Mouse (Mus musculus): ENCODE measurements around the gene Lmln.
A peak's percentile ranks its signal among the peaks of the same experiment; 100 is the strongest.
"Not testable (repeated sequence)": the region's sequence is repeated elsewhere in the genome, so short reads cannot be mapped to it uniquely, and the experiment has no call there.

Gene Lmln

DNA sequence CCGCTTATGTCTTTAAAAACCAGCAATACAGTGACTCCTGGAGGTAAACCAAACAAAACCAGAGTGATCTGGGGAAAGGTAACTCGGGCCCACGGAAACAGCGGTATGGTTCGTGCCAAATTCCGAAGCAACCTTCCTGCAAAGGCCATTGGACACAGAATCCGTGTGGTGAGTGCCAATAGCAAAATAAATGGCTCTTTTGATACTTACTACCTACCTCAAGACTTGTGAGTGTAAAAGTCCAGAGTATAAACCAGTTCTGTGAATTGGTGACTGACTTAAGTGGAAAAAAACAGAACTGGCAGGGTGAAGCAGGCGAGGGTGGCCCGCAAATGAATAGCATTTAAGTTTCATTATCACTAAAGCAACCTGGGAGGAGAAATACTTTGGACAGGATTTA is 3.7 kb upstream of the Lmln start:
- DNase-seq: not testable (repeated sequence)

DNA sequence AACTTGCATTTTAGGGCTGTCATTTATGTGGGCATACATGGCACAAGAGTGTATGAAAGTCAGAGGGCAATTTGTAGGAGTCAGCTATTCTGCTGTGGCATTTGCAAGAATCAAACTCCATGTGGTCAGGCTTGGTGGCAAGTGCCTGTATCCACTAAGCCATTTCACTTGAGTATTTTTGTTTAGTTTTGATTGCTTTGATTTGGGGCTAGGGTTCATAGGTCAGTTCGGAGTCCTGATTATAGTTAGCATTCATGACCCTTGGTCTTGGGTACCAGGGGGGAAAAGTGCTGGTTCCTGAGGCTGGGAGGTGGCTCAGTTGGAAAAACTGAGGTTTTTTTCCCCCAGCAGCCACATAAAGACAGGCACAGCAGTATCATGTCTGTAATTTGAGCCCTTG is 2.9 kb upstream of the Lmln start:
- DNase-seq: no peak

DNA sequence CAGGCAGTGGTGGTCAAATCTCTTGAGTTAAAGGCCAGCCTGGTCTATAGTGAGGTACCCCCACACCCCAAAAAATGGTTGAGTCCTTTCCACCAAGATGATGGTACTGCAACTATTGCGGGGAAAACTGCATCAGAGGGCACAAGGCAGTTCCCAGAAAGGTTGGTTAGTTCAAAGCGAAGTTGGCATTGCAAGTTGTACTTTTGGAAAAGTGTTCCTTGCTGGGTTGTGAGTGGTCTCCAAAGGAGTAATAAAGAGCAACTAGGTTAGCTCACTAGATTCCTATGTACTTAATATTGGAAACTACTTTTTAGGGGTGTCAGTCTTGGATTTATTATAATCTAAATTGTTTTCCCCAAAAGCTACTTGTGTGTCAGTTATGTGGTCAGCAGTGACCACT is 1.4 kb upstream of the Lmln start:
- DNase-seq: no peak

DNA sequence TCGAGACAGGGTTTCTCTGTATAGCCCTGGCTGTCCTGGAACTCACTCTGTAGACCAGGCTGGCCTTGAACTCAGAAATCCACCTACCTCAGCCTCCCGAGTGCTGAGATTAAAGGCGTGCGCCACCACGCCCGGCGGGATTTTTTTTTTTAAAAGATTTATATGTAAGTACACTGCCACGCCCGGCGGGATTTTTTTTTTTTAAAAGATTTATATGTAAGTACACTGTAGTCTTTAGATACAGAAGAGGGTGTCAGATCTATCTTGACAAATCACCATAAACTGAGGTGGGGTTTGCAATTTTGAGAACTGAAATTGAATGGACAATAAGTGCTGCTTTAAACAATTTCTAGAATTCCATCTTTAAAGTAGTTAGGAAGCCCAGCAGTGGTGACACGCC is 921 bp upstream of the Lmln start:
- no peak for DNase-seq

DNA sequence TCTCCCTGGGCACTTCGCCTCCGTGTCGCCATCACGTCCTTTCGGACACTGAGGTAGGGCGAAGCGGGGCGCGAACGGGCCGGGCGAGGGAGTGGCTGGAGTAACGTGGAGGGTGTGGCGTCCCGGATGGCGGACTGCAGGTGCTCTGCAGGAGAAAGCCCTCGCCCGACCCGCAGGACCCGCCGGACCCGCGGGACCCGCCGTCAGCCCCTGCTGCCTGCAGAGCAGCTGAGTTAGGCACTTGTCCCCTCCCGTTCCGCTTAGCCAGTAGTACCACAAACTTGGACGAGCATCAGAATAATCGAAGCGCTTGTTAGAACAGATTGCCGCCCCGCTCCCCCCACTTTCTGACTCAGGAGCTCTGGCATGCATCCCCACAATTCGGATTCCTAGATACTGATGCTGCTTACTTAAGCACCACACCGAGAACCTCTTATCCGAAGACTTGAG is 386 bp downstream of the Lmln start:
- peak in 1 of 2 experiments; percentile 70 for DNase-seq

DNA sequence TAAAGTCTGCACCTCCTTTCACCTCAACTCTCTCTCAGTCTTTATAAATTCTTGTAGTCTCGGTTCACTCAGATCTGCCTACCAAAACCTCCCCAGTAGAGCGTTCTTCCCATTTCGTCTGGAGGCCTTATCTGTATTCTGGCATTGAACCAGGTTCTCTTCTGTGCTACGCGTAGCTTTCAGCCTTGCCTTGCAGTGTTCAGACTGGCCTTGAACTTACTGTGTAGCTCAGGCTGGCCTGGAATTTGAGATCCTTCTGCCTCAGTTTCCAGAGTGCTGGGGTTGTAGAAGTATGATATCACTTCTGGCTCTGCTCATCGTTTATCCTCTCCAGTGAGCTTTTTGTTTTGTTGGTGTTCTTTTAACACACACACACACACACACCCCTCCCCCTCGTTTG is 946 bp downstream of the Lmln start:
- no peak for DNase-seq

DNA sequence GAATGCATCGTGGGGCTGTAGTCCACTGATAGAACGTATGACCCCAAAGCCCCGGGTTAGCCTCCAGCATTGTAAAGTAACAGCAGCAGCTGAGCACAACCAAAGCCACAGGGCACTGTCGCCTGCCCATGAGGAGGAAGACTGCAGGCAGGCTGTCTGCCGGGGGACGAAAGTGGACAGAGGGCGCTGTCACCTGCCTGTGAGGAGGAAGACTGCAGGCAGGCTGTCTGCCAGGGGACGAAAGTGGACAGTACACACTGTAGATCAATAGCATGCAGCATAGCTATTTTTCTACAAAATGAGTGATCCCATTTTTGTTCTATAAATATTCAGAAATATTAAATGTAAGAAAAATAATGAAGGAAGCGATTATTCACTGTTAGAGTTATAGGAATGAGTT is 2.3 kb downstream of the Lmln start:
- no peak for DNase-seq

DNA sequence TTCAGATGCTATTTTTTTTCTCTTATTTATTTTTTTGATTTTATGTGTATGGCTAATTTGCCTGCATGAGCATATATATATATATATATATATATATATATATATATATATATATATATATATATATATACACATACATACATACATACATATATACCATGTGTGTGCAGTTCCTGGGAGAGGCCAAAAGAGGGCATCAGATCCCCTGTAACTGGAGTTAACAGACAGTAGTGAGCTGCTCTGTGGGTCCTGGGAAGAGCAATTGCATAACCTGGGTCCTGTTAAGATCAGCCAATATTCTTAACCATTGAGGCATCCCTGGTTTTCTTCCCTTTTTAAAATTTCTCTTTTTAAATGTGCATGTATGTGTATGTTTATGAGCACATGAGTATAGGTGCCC is 8.6 kb downstream of the Lmln start:
- DNase-seq: no peak

DNA sequence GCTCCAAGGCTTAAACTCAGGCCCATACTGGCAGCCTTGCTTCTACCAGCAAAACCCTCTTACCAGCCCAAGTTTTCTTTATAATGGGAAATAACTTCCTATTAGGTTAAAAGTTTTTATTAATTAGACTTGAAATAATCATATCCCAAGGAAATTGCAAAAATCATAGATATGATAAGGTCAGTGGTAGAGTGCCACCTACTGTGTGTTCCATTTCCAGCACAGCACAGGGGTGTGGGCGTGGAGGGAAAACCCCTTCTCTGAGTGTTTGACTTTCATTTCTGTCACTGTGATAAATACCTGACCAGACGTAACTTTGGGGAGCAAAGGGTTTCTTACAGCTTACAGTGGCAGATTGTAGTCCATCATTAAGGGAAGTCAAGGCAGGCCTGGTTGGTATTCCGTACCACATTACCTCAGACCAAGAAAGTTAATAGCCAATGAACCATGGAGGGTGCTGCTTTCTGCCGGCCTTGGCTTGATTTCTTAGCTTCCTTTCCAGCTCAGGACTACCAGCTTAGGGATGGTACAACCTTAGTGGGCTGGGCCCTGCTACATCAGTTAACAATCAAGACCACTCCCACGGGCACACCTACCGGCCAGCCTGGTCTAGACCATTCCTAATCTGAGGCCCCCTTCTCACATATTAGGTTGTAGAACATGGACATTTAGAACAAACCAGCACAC is 10.7 kb downstream of the Lmln start:
- DNase-seq: peak; percentile 11 to 15

DNA sequence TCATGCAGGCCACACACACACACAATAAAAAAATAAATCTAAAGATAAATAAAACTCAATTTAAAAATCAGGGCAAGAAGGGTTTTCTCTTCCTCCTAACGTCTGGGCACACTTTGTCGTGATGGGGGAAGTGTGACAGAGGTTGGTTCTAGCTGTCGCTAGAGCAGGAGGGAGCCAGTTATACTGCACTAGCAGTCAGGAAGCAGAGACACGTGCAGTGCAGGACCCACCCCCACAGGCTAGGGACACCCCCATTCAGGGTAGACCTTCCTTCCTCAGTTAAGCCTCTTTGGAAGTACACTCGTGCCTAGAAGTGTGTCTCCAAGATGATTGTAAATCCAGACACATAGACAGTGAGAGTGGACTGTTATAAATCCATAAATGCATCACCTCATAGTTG is 12.6 kb downstream of the Lmln start:
- no peak for DNase-seq

DNA sequence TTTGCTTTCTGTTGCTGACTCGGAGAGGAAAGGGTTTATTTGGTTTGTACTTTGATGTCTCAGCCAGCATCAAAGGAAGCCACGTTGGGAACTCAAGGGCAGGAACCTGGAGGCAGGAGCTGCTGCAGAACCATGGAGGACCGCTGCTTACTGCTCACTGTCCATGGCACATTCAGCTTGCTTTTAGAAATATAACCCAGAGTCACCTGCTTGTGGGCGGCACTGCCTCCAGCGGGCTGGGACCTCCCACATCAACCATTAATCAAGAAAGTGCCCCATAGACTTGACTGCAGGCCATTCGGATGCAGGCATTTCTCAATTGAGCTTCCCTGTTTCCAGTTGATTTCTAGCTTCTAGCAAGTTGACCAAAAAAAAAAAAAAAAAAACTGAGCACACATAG is 13.8 kb downstream of the Lmln start:
- peak in 1 of 2 experiments; percentile 15 for DNase-seq

DNA sequence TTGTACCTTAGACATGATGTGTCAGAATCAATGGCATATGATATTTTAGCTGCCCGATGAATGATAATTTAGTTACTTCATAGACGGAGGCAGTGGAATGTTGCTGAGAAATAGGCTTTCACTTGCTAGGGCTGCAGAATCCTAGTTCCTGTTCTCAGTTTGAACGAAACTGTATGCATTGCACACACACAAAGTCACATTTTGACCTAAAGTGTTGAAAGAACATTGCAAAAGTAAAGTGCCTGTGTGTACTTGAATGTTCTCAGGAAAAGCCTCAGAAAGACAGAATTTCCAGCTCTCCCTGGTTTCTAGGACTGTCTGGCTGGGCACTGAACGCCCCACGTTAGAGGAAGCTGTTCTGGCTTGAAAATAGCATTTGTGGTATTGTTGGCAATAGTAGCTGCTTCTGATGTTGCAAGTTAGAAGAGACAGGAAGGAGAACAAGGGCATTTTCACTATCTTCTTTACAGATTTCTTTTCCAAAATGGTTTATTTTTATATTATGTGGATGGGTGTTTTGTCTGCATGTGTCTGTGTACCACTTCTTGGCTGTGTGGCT is 14.8 kb downstream of the Lmln start:
- no peak for DNase-seq

DNA sequence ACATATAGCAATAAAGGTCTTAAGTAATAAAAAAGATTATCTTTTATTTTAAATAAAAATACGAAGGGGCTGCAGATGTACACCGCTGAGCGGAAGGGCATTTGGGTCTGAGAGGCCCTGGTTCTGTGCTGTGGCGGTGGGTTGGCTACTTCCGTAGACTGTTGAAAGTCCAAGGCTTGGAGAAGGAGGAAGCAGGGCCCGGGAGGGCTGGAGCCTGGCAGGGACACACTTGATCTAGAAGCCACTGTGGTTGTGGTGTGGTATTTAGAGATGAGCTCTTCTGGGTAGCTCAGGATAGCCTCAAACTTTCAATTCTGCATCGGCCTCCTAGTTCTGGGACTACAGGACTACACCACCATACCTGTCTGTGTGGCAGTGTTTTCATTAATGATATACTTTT is 17.7 kb downstream of the Lmln start:
- no peak for DNase-seq

DNA sequence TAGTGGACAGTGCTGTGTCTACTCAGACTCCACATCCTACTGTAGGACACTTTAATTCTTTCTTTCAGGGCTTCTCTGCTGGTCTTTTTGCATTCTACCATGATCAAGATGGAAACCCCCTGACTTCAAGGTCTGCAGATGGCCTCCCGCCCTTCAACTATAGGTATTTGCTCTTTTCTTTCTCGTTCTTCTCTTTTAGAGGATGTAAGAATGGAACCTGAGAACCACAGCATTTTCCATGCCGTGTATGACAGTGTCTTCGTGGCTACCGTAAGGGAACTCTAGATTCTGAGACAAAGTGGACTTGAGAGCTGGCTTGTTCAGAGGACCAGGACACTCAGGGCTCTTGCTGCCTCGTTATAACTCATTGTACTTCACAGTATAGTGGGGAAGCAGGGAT is 20.6 kb downstream of the Lmln start:
- no peak for DNase-seq

DNA sequence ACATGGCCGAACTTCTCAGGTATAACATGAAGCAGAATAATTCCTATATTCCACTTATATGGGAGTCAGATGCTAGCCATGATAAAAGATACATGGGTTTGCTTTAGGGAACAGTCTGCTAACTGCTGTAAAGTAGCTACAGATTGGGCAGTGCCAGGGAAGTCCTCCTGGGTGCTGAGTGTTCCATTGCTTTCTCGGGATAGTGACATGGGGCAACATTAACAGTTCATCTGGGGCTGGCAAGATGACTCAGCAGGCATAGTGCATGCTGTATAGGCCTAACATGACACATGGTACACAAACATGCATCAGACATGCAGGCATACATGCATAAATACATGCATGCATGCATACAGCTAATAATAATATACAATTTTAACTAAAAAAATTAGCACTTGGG is 21.7 kb downstream of the Lmln start:
- DNase-seq: no peak

DNA sequence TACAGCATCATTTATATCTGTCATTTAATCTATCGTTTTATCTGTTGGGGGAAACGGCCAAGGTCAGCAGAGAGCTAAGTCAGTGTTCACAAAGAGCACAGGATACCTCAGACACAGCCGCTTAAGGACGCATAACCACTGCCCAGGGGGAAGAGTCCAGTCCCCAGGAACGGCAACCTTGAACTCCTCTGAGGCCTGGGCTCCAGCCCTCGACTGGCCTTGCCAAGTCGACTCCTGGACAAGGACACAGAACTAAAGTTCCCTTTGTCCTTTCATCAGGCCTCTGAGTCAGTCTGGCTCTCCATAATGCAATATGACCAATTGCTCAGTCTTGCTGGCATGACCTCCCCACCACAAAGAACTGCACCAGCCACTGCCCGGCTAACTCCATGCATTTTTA is 23.3 kb downstream of the Lmln start:
- DNase-seq: no peak

DNA sequence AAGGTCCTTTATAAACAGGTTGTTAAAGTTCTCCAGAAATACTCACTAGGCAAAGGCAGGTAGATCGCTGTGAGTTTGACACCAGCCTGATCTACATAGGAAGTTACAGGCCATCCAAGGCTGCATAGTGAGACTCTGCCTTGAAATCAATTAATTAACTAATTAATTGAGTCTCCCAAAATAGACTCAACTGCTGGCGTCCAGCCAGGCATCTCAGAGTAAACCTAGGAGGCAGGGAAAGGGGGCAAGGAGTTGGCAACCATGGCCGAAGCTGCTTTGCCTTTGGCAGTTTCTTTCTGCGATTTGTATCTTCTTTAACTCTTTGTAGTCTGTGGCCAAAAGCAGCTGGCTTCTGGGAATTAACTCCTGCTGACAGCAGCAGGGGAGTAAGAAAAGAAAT is 51.4 kb downstream of the Lmln start:
- DNase-seq: peak; percentile 17 to 28

DNA sequence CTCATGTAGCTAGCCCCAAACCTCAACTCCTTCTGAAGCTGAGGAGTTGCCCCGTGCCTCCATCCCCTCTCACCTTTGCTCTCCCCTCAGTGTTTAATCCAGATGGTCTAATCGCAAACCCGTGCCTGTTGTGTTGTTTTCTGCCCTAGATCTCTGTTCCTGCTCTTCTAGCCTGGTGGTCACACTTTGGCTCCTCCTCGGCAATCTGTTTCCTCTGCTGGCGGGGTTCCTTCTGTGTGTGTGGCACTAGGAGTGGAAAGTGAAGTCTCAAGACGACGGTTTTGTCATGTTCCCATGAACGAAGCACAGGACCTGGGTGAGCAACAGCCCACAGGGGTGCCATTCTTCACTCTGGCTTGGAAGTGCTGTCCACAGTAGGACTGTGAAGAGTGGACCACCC is 61.1 kb downstream of the Lmln start:
- DNase-seq: no peak

DNA sequence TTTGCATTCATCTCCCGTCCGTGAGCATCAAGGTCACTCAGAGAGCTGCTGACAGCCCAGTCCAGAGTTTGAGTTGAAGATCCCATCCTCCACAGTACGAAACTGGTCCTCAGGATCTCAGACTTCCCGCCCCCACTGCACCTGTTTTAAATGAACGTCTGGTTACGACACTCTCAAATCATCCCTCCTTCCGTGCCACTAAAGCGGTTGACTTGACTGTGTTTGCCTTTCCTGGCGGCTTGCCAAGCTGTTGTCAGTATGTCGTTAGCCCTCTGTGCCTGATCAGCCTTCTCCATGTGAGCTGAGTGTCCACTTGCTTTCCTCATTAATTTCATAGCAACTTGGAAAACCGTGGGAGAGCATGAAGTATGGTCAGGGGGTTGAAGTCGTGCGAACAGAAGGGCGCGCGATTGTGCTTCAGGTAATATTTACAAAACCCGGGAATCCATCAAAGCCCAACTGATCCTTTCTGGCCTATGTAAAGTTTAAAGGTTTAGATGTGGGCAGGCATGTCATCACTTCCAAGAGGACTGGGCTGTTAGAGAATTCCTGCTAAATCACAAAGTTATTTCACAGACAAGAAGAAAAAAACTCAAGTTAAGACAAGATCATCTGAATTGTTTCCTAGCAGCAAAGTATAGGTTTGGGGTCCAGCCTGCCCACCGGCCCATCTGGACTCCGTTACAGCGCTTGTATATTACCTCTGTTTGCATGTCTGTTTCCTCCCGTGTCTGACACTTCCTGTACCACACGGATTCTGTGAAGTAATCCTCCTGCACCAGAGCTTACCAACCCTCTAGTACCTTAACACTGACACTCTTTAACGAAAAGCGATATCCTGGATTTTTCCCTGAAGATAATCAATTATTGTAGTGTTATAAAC is 61.9 kb downstream of the Lmln start:
- peak; percentile 34 to 41 for DNase-seq

DNA sequence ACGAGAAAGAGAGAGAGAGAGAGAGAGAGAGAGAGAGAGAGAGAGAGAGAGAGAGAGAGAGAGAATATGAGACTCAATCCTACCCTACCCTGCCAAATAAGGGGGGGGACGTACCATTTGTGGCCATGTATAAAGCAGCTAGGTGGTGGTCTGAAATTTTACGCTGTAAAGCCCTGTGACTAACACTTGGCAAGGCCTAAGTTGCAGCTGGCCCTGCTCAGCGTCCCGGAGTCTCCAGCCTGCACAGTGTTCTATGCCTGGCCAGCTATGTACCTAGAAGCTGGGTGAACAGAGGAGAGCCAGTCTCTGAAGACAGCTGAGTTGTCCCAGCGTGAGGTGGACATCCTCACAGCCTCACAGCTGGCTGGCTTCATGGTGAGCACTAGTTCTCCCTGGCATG is 64.7 kb downstream of the Lmln start:
- no peak for DNase-seq

DNA sequence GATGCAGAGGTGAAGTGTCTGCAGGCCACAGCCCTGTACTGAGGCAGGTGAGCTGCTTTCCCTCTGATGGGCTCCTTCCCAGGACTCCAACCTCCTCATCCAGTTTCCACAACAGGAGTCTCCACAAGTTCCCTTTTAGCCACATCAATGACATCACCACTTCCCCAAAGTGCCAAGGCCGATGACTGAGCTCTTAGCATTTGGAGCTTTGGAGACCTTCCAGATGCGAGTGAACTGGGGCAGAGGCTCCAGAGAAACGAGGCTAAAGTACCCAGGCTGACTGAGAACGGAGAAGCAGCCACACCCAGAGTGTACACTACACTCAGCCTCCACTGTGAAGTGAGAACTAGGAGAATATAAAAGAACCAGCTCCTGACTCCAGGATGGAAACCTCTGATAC is 68.4 kb downstream of the Lmln start:
- DNase-seq: no peak

DNA sequence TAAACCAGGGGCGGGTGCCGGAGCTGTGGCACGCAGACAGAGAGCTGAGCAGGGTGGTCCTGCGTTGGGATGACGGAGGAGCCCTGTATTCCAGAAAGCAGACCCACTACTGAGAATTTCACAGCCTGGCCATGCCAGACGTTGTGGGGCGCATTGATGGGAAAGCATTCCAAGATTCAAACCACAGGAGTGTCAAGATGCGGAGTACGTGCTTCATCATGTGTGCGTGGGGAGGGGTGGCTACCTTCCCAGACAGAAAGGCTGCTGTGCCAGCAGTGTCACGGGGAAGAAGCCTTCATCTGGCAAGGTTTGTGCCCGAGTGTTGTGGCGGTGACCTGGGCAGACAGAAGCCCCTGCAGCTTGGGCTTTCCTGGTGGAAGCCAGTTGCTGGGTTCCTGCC is 70.9 kb downstream of the Lmln start:
- no peak for DNase-seq

DNA sequence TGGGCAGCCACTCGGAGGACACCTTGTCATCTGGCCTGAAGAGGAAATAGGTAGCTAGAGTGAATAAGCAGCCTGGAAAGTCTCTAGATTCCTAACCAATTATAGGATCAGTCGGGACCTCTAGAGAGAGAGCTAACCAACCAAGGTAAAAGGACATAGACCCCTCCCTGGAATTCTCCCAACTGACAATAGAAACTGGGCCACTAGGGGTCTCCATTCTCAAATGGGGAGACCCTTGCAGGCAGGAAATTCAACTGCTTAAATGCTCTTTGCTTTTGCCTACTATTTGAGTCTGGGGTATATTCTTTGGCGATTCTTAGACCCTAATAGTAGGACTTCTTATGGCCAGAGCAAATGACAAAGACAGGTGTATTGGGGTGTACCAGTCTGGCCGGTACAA is 72.8 kb downstream of the Lmln start:
- no peak for DNase-seq

DNA sequence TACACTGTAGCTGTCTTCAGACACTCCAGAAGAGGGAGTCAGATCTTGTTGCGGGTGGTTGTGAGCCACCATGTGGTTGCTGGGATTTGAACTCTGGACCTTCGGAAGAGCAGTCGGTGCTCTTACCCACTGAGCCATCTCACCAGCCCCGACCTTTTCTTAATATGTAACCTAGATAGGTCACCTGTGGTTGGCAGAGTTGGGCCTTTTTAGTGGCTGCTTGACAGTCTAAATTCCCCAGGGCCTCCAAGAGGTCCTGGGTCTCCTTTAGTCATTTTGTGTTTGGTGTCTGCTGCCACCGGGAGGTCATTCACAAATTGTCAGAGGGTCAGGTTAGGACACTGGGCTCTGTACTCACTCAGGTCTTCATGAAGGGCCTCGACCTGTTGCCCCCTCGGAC is 76.7 kb downstream of the Lmln start:
- DNase-seq: not testable (repeated sequence)
